Mouse (Mus musculus) heart, embryonic 14.5 days (tissue): Measurements from ENCODE around the gene Canx. TPM values are rescaled to one million over a fixed set of nuclear protein-coding genes. Genes with fewer than 3 reads are reported as not detected.

ENCODE experiments used
- ATAC-seq: fragments of 200-750 bp; cut with Nextera tagmentation; 2 replicates; pipeline ENCODE4 v1.8.0; 2017; ENCODE audit warnings: low read depth, moderate TSS enrichment; ENCODE audit not compliant: insufficient number of reproducible peaks, insufficient read depth, low FRiP score
- H3K27ac ChIP-seq, 2 experiments: fragments of 200-500 bp in 1 of 2; fragments of 300-500 bp in 1 of 2; sonication (generic) in 1 of 2; replicated peaks in 1 of 2; 2 replicates each; pipeline ENCODE4 v1.5.1; 2012 to 2014; ENCODE audit warnings: low read depth in 2 of 2, low read length in 2 of 2, control low read depth in 1 of 2, mild to moderate bottlenecking in 1 of 2, mixed read lengths in 1 of 2; ENCODE audit not compliant: control insufficient read depth in 1 of 2, insufficient read depth in 1 of 2
- H3K27me3 ChIP-seq: fragments of 300-500 bp; sonication (generic); 2 replicates; pipeline ENCODE4 v1.6.1; 2014; ENCODE audit warnings: mild to moderate bottlenecking, low read length, control low read depth; ENCODE audit not compliant: control insufficient read depth, insufficient read depth
- H3K36me3 ChIP-seq: fragments of 300-500 bp; sonication (generic); 2 replicates; pipeline ENCODE4 v1.6.1; 2014; ENCODE audit warnings: mild to moderate bottlenecking, control low read depth, low read length, mixed read lengths; ENCODE audit not compliant: control insufficient read depth, insufficient read depth
- H3K4me1 ChIP-seq, 2 experiments: fragments of 200-500 bp in 1 of 2; fragments of 300-500 bp in 1 of 2; sonication (generic) in 1 of 2; 2 replicates each; pipeline ENCODE4 v1.6.1; 2012 to 2014; ENCODE audit warnings: low read length in 2 of 2, control low read depth in 1 of 2, mixed read lengths in 1 of 2; ENCODE audit not compliant: control insufficient read depth in 2 of 2, insufficient read depth in 2 of 2
- H3K4me2 ChIP-seq: fragments of 300-500 bp; sonication (generic); 2 replicates; pipeline ENCODE4 v1.6.1; 2014; ENCODE audit warnings: mild to moderate bottlenecking, low read length
- H3K4me3 ChIP-seq, 2 experiments: fragments of 200-500 bp in 1 of 2; fragments of 300-500 bp in 1 of 2; sonication (generic) in 1 of 2; 2 replicates each; pipeline ENCODE4 v1.5.1; 2012 to 2014; ENCODE audit warnings: low read length in 2 of 2, mild to moderate bottlenecking in 2 of 2, control low read depth in 1 of 2, low read depth in 1 of 2, moderate library complexity in 1 of 2; ENCODE audit not compliant: control insufficient read depth in 1 of 2, insufficient read depth in 1 of 2
- H3K9ac ChIP-seq: fragments of 300-500 bp; sonication (generic); 2 replicates; pipeline ENCODE4 v1.6.1; 2014; ENCODE audit warnings: mild to moderate bottlenecking, low read length
- H3K9me3 ChIP-seq: fragments of 300-500 bp; sonication (generic); 2 replicates; pipeline ENCODE4 v1.6.1; 2016; ENCODE audit warnings: low read length, control low read depth; ENCODE audit not compliant: control insufficient read depth
- WGBS: fragments of 180-500 bp; shearing (Covaris S2); extraction: QIAGEN DNeasy Blood & Tissue Kit; methylation state at CpG from one replicate; pipeline ENCODE4 v1.1.7; 2014; 5-methylcytosine and 5-hydroxymethylcytosine counted together
- polyA plus RNA-seq: library from polyadenylated mRNA; unstranded; fragments of >200 nt; fragmentation: Nextera tagmentation; extraction: Ambion mirVana; gene quantifications from 2 replicates; pipeline ENCODE4 v1.2.1, GENCODE M21; 2014

Canx gene
- 197 and 211 TPM in 2 replicates for polyA plus RNA-seq

DNA sequence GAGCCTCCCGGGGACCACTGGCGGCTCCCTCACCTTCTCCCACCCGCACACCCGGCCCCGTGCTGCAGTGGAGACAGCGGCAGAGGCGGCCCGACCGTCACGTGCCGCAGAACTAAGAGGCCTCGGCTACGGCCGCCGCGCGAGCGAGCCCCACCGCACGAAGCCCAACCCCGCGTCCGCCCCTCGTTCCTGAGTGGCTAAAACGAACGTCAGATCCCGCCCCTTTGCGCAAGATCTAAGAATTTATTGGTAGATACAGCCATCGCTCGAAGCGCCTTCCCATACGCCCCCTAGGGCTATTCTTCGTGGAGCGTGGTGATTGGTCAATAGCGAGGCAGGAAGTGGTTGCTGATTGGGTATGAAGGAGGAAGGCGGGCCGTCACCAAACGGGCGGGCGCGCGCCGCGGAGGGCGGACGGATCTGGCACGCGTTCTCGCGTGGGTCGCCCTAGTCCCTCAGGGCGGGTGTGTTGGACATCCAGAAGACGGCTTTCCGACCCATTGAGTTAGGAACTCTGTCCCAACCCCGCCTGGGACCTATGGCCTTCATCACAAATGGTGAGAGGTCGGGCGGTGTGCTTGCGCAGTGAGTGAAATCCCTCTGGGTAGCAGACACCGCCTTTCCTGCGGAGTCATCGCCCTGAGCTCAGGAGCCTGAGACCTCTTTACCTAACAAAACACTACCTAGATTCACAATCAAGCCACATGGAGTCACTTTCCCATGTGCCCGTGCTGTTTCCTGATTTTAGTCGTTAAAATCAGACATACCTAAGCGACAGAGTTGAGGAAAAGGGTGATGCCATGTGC is at the start of gene Canx:
TSS of gene Canx (minus strand) at position 178 of the 806 bp plus-strand sequence.
- H3K4me3 ChIP-seq: peak within 1 kb of the TSS; percentile 72 to 87
- H3K4me2 ChIP-seq: peak within 1 kb of the TSS; percentile 86
- no peaks in the 10 kb centered on the region for H3K9me3 ChIP-seq
- H3K36me3 ChIP-seq: no peaks in the 10 kb centered on the region
- peak within 1 kb of the TSS; percentile 92 for H3K9ac ChIP-seq
- peak; percentile 97 for ATAC-seq
- peak within 1 kb of the TSS; percentile 89 to 96 for H3K27ac ChIP-seq
- under 1% methylated on average over 64 of the region's 64 CpGs for WGBS
- H3K4me1 ChIP-seq: peaks cover 0 to 38% of the 10 kb centered on the region in 2 experiments; a peak in 3 of 4 replicates
- H3K27me3 ChIP-seq: no peaks in the 10 kb centered on the region

- WGBS: 92% methylated on average over 13 of the region's 13 CpGs
- H3K27me3 ChIP-seq: no peaks in the 10 kb centered on the region
- peaks cover 11% of the 10 kb centered on the region for H3K36me3 ChIP-seq
- no peak for ATAC-seq
- no peak overlapping the region for H3K4me2 ChIP-seq
- H3K9ac ChIP-seq: no peak overlapping the region
- no peak overlapping the region for H3K4me3 ChIP-seq
- H3K9me3 ChIP-seq: no peaks in the 10 kb centered on the region
- H3K4me1 ChIP-seq: peaks cover 8 to 13% of the 10 kb centered on the region in 2 experiments
- no peak overlapping the region for H3K27ac ChIP-seq
Observed at GRCm38 (mm10) chr11:50374286-50375015, 49.0 kb upstream of the Canx start.

GRCm38 (mm10) chr11:50373621-50374020 is 48.1 kb upstream of the Canx start:
- no peak overlapping the region for H3K4me3 ChIP-seq
- H3K4me2 ChIP-seq: no peak overlapping the region
- peaks cover 8 to 9% of the 10 kb centered on the region in 2 experiments for H3K4me1 ChIP-seq
- H3K27me3 ChIP-seq: no peaks in the 10 kb centered on the region
- no peak overlapping the region for H3K27ac ChIP-seq
- 89% methylated on average over 1 of the region's 1 CpGs for WGBS
- no peaks in the 10 kb centered on the region for H3K9me3 ChIP-seq
- H3K9ac ChIP-seq: no peak overlapping the region
- no peak for ATAC-seq
- peaks cover 3% of the 10 kb centered on the region; the same call in 1 of the 2 replicates for H3K36me3 ChIP-seq

- H3K9ac ChIP-seq: no peak overlapping the region
- H3K27me3 ChIP-seq: no peaks in the 10 kb centered on the region
- no peak for ATAC-seq
- peaks cover 8 to 9% of the 10 kb centered on the region in 2 experiments for H3K4me1 ChIP-seq
- H3K36me3 ChIP-seq: no peaks in the 10 kb centered on the region
- no peaks in the 10 kb centered on the region for H3K9me3 ChIP-seq
- H3K27ac ChIP-seq: no peak overlapping the region
- H3K4me3 ChIP-seq: no peak overlapping the region
- no peak overlapping the region for H3K4me2 ChIP-seq
Observed at GRCm38 (mm10) chr11:50373086-50373485, 47.6 kb upstream of the Canx start.

DNA sequence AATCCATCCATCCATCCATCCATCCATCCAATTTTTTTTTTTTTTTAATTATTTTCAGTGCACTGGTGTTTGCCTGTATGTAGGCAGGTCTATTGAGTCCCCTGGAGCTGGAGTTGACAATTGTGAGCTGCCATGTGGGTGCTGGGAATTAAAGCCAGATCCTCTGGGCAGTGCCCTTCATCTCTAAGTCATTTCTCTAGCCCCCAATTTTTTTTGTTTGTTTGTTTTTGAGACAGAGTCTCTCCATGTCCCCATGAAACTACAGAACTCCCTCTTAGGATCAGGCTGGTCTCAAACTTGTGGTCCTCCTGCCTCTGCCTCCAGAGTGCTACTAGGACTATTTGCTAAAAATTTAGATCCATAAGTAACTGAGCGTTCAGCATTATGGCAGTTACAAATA is 46.4 kb upstream of the Canx start:
- Histone ChIP-seq H3K9me3 (no peaks in the 10 kb centered on the region), H3K27ac (no peak overlapping the region), H3K4me2 (peak overlapping the region; percentile 76), H3K4me3 (no peak overlapping the region), H3K36me3 (no peaks in the 10 kb centered on the region), H3K4me1 (peaks cover 8 to 9% of the 10 kb centered on the region in 2 experiments), H3K27me3 (no peaks in the 10 kb centered on the region), H3K9ac (no peak overlapping the region)
- ATAC-seq: no peak
- WGBS: 93% methylated on average over 1 of the region's 1 CpGs

DNA sequence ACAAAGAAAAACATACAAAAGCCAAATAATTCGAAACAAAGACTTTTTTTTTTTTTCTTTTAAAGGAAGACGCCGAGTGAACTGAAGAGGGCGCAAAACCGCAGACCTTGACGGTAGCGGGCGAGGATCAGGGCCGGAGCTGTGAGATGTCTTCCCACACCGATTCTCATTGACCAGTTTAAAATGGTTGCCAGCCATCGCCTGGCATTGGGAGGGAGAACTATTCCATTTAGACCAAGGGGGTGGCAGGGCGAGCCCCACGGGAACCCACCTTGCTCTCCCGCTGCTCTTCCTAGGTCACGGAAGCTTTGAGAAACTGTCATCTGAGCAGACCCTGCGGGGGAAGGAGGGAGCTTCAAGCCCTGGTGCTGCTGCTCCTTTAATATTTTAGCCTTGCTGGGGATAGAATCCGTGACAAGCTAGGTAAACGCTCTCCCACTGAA is 45.9 kb upstream of the Canx start:
- H3K9ac ChIP-seq: peak overlapping the region; percentile 79
- H3K27ac ChIP-seq: peak overlapping the region in 1 of 2 experiments; percentile 78; a peak in 3 of 4 replicates
- peak overlapping the region; percentile 44 to 70 for H3K4me3 ChIP-seq
- peaks cover 6 to 7% of the 10 kb centered on the region in 2 experiments for H3K4me1 ChIP-seq
- ATAC-seq: no peak
- no peaks in the 10 kb centered on the region for H3K27me3 ChIP-seq
- 2% methylated on average over 18 of the region's 18 CpGs for WGBS
- H3K9me3 ChIP-seq: no peaks in the 10 kb centered on the region
- no peaks in the 10 kb centered on the region for H3K36me3 ChIP-seq
- peak overlapping the region; percentile 76 for H3K4me2 ChIP-seq

DNA sequence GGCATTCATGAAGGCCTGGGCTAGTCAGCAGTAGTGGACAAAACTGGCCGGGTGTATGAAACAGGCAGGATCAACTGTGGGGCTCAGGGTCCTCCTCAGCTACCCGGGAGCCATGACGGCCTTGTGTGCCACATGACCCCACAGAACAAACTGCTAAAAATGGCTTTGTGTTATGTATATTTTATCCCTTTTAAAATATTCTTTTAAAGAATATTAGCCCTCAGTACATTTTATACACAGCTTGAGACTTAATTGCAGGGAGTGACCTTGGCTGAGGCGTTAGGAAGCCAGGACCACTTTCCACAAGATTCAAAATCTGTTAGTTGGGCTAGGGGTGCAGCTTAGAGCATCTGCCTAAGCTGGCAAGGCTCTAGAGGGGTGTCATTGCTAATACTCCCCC is 45.5 kb upstream of the Canx start:
- no peaks in the 10 kb centered on the region for H3K36me3 ChIP-seq
- peak overlapping the region; percentile 76 for H3K4me2 ChIP-seq
- 64% methylated on average over 4 of the region's 4 CpGs for WGBS
- peak overlapping the region; percentile 79 for H3K9ac ChIP-seq
- no peak for ATAC-seq
- peak overlapping the region in 1 of 2 experiments; percentile 44; a peak in 1 of 4 replicates for H3K4me3 ChIP-seq
- H3K27me3 ChIP-seq: no peaks in the 10 kb centered on the region
- no peak overlapping the region; a peak in 1 of 4 replicates for H3K27ac ChIP-seq
- H3K4me1 ChIP-seq: peaks cover 2 to 4% of the 10 kb centered on the region in 2 experiments
- no peaks in the 10 kb centered on the region for H3K9me3 ChIP-seq
